Mouse (Mus musculus): ENCODE data around the gene Ssmem1.

The Ssmem1 gene

DNA sequence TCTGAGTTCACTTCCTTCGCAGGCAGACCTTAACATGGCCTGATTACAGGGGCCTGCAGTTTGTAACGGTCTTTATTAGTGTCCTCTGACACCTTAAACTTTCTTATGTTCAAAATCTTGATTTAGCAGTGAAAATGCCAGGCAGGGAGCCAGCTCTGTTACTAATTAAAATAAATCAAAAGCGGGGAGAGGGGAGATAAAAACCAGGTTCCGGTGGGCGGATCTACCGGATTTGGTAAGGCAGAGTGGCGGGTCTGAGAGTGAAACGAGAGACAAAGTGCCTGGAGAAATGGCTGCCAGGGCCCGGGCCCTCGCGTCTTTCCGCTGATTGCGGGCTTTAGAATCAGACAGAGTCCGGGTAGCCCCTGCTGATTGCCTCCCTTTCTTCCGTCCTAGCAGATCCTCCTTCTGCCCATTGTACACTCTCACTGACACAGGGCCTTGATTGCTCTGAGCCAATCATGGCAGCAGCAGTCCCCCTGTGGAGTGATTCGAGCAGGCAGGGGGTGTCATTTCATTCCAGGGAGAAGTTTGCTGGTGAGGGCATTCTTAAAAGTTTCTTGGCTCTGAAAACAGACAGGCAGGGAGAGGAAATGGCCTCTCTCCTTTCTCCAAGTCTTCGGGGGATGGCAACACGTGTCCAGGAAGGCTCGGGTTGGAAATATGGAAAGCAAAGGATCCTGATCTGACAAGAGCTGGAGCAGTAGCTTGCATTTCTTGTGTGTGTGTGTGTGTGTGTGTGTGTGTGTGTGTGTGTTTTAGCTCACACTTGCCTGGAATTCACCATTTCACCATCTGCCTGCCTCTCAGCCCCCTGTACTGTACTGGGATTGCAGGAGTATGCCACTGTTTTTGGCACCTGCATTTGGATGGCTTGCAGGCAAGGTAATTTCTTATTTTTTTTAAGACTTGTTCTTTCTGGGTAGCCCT lies 17.2 kb downstream of the Ssmem1 start:
- DNase-seq: no peak

DNA sequence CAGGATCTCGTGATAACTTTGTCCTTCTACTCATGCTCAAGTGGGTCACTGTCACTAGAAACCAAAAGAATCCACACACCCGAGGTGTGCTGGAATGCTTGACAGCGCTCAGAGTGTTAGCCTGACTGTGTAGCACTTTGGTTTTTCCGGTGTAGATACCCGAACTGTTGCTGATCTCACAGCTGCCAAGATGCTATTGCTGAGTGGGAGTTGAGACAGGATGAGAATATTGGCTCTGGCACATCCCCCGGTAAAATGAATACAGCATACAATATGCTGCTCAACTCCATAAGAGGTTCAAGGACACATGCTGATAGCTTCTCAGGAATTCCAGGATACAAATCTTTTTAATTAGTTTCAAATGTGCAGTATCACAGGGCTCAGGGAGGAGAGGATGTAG lies 19.2 kb downstream of the Ssmem1 start:
- peak; percentile 48 for DNase-seq

- DNase-seq: no peak
These were observed 25.7 kb downstream of the Ssmem1 start for GRCm38 (mm10) chr6:30535340-30535739.

DNA sequence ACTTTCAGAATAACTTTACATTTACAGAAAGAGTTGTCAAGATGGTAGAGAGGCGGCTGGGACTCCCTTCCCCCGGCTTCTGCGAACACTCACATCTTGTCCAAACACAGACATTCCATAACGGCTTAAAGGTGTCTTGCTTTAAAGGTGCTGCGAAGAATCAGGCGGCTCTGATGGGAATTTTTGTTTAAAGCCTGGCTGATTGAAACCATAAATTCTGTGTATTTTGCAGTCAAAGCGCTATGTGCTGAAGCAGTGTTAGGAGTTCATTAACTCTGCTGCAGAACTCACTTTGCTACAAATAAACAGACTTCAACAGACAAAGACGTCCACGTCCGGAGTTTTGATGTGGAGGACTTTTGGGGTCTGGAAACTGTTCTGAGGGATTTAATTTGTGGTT lies 28.6 kb downstream of the Ssmem1 start:
- no peak for DNase-seq

- DNase-seq: no peak
These were observed 29.2 kb downstream of the Ssmem1 start for GRCm38 (mm10) chr6:30538800-30539199.

DNA sequence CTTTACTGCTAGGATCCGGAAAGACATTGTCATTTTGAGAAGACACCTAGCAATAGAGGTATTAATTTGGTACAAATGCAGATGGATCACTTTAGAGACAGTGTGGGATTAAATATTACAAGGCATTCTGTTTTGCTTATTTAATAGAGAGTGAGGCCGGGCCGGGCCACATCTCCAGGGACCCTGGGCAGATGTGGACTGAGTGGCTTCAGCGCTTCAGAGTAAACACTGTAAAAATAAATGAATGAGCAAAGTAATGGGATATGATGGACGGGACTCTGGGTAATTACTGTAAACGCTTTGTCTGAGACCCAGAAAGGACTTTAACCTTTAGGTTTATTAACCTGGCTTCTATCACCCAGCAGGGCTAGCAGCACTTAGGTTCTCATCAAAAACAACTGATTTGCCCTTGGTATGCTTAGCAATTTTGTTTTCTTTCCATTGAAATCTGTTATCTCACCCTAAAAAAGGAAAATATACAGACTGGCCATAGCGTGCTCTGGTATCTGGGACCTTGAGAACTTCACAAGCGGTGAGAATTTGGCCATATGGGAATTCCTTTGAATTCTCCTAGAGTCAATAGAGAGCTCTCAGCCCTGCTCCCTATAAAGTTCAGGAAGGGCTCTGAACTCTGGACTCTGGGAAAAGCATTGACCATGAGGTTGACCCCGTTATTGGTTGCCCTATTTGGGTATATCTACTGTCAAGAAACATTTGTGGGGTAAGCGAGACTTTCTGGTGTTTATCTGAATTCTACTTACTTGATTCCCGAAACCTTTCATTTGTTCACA lies 31.6 kb downstream of the Ssmem1 start, which contains the start of gene Cpa2:
Cpa2 (plus strand) TSS at position 574 of the 791 bp plus-strand sequence.
- no peak for DNase-seq

GRCm38 (mm10) chr6:30542277-30542676 lies 32.6 kb downstream of the Ssmem1 start:
- no peak for DNase-seq

GRCm38 (mm10) chr6:30543077-30543476 lies 33.4 kb downstream of the Ssmem1 start:
- DNase-seq: no peak

- no peak for DNase-seq
These were observed 34.2 kb downstream of the Ssmem1 start for GRCm38 (mm10) chr6:30543851-30544250.

GRCm38 (mm10) chr6:30545689-30546088 lies 36.0 kb downstream of the Ssmem1 start:
- DNase-seq: no peak

DNA sequence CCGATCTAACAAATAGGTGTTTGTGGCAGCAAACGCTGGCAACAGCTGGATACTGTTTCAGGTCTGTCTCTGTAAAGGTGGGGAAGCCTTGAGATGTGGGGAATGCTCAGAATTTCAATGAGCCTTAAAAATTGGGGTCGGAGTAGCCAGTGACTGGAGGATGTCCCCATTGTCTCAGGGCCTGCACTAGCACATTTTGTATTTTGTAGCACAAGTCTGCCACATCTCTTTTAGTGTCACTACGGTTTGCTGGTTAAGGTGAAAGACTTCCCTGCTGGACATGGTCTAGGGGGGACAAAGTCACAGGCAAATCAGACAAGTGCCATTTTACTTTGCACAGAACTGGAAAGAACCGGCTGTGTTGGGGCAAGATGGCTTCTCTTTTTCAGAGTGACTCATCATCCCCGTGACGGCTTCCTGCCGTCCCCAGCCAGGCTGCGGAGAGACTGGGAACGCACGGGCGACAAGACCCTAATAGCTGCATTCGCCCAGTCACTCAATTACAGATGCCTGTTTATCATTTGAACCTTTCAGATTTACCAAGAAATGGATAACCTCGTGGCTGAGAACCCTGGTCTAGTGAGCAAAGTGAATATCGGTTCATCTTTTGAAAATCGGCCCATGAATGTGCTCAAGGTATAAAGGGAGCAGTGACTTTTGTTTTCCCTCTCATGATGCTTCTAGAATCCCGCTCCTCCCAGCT lies 37.1 kb downstream of the Ssmem1 start:
- DNase-seq: no peak

DNA sequence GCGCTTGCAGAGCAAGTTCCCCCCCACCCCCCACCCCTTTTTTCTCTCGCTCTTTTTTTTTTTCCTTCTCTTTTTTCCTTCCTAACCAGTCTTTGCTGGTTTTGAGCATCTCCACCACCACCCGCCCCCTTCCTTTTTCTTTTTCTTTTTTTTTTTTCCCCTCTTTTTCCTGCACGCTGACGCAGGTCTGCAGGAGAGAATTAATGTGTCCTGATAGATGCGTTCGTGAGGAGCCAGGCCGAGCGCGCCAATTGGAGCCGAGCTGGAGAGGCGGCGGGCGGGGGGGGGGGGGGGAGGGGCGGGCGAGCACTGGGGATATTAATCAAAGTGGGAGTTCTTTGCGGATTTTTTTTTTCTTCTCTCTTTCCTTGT lies 37.6 kb downstream of the Ssmem1 start:
- no peak for DNase-seq

GRCm38 (mm10) chr6:30547656-30548306 lies 38.1 kb downstream of the Ssmem1 start:
- DNase-seq: no peak

- DNase-seq: no peak
These were observed 39.6 kb downstream of the Ssmem1 start for GRCm38 (mm10) chr6:30549231-30549761.

GRCm38 (mm10) chr6:30550496-30551192 lies 41.0 kb downstream of the Ssmem1 start:
- no peak for DNase-seq

DNA sequence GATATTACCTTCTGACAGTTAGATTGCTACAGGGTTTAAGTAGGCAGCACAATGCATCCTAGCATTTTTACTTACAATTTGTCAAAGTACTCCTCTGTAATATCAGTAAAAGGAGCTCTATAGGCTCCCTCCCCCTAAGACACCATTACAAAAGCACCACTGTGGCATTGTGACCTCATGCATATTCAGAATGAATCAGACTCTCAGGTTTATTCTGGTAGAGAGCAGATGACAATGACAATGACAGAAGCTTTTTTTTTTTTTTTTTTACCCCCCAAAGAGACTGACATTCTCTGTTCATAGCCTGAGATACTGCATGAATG lies 41.5 kb downstream of the Ssmem1 start:
- no peak for DNase-seq

DNA sequence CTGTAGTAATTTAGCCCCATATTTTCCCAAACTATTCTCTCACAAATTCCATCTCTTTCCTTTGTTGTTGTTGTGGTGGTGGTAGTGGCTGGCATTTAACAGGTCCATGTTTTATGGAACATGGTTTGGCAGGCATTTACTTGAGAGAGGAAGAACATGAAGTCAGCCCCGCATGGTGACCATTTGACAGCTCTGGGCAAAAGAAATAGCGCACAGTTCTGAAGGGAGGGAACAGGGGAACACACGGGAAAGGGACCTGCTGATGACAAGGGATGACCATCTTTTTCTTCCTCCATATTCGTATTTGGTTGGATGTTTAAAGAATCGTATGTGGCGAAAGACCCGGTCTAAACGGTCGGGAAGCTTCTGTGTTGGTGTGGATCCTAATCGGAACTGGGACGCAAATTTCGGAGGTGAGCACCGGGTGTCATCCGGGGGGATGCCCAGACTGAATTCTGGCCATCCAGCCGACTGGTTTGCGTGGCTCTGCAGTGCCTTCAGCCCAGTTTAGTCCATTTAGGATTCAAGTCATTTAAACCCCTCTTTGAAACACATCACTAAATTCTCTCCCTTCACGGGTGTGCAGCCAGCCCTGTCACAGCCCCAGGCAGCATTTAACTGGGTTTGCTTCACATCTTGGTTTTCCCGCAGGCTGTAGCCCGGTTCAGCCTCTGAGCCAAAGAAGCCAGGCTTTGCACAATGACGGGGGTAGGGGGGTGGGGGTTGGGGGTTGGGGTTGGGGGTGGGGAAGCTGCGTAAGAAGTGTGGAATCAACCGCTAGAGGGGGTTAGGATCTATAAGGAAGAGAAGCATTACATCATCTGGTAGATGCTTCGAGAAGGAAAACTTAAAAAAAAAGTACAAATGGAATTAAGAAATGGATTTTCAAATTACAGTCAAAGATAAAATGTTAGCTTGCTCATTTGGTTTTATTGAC lies 42.3 kb downstream of the Ssmem1 start:
- no peak for DNase-seq

DNA sequence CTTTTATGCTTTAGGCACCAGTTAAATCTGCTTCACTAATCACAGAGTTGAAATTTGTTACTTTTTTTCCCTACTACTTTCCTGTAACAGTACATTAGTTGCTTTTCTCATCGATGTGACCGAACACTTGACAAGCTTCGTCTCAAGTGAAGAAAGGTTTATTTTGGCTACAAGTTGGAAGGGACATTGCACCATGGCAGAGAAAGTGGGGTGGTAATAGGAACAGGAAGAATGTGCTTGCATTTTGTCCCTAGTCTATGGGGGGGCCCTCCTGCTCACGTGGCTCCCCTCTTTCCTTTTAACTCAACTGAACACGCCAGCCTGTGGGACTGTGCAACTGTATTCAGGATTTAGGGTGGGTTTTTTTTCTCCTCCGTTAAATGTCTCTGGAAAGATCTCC lies 43.0 kb downstream of the Ssmem1 start:
- DNase-seq: no peak

- DNase-seq: no peak
These were observed 43.8 kb downstream of the Ssmem1 start for GRCm38 (mm10) chr6:30553381-30554010.

DNA sequence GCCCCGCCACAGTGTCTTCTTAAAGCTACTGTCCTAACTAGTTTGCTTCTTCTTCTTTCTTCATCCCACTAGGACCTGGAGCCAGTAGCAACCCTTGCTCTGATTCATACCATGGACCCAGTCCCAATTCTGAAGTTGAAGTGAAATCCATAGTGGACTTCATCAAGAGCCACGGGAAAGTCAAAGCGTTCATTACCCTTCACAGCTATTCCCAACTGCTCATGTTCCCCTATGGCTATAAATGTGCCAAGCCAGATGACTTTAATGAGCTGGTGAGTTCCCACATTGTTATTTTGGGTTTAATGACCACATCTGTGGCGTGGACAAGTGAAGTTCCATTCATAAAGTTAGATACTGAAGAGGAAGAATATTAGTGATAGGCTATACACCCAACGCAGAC lies 44.4 kb downstream of the Ssmem1 start:
- DNase-seq: no peak
